Mouse (Mus musculus) ES-E14 (cell line): ENCODE results near the gene Jade2.

ENCODE experiments used
- CHD2 ChIP-seq: IDR thresholded peaks from 2 replicates; pipeline ENCODE4 v1.6.1; 2014; ENCODE audit warnings: mild to moderate bottlenecking, low read depth, low read length, inconsistent platforms
- HCFC1 ChIP-seq: IDR thresholded peaks from 2 replicates; pipeline ENCODE4 v1.6.1; 2012; ENCODE audit warnings: low read length, inconsistent platforms, borderline replicate concordance; ENCODE audit not compliant: insufficient read depth
- MAFK ChIP-seq: IDR thresholded peaks from 2 replicates; pipeline ENCODE4 v1.6.1; 2014; ENCODE audit warnings: mild to moderate bottlenecking, low read depth, low read length, inconsistent platforms; ENCODE audit not compliant: insufficient read depth
- ZC3H11A ChIP-seq: IDR thresholded peaks from 2 replicates; pipeline ENCODE4 v1.6.1; 2012; ENCODE audit warnings: low read depth, mild to moderate bottlenecking, inconsistent platforms, low read length, borderline replicate concordance
- ZNF384 ChIP-seq: IDR thresholded peaks from 2 replicates; pipeline ENCODE4 v1.6.1; 2012; ENCODE audit warnings: low read depth, low read length, inconsistent platforms

- TF ChIP-seq ZNF384 (peak; percentile 48; the same call in 1 of the 2 replicates), CHD2 (no peak), ZC3H11A (no peak), HCFC1 (no peak; the same call in 1 of the 2 replicates), MAFK (no peak)
Measured at GRCm38 (mm10) chr11:51857818-51858527, 520 bp upstream of the Jade2 start.
